Mouse (Mus musculus) ES-E14 (cell line): ENCODE results near the gene Dmtf1.

ENCODE experiments used
- CHD2 ChIP-seq: IDR thresholded peaks from 2 replicates; pipeline ENCODE4 v1.6.1; 2014; ENCODE audit warnings: mild to moderate bottlenecking, low read depth, low read length, inconsistent platforms
- HCFC1 ChIP-seq: IDR thresholded peaks from 2 replicates; pipeline ENCODE4 v1.6.1; 2012; ENCODE audit warnings: low read length, inconsistent platforms, borderline replicate concordance; ENCODE audit not compliant: insufficient read depth
- MAFK ChIP-seq: IDR thresholded peaks from 2 replicates; pipeline ENCODE4 v1.6.1; 2014; ENCODE audit warnings: mild to moderate bottlenecking, low read depth, low read length, inconsistent platforms; ENCODE audit not compliant: insufficient read depth
- ZC3H11A ChIP-seq: IDR thresholded peaks from 2 replicates; pipeline ENCODE4 v1.6.1; 2012; ENCODE audit warnings: low read depth, mild to moderate bottlenecking, inconsistent platforms, low read length, borderline replicate concordance
- ZNF384 ChIP-seq: IDR thresholded peaks from 2 replicates; pipeline ENCODE4 v1.6.1; 2012; ENCODE audit warnings: low read depth, low read length, inconsistent platforms

DNA sequence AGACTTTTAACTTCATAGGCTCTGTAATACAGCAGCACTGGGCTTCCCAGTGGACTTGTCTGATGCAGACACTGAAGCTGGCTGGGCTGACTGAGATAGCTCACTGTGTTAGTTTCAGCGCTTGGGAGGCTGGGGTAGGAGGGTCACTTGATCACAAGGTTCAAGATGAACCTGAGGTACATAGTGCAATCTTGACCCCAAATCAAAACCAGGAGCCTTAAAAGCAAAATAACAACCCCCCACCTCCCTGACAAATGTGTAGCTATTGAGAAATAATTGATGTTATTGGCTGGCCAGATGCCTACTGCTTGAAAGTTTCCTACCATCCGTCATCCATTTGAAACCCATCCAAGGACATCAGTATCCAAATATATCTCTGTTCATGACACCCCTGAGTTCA is 58.9 kb downstream of the Dmtf1 start:
- TF ChIP-seq ZNF384 = no peak
- TF ChIP-seq MAFK = no peak
- TF ChIP-seq HCFC1 = no peak
- no peak for TF ChIP-seq CHD2
- TF ChIP-seq ZC3H11A = no peak
